In genomic region chr14:11573710-11574109, GRCm38 (mm10) we compare ENCODE assay signal across 28 mouse cellular contexts. TPM values are rescaled to one million over a fixed set of nuclear protein-coding genes. Genes with fewer than 3 reads are reported as not detected.
DNase-seq lines count a peak whose midpoint lies in the region; ATAC-seq and TF ChIP-seq lines count a peak whose summit lies in the region.
"Had no signal": no experiment of that assay in that cellular context is flagged by ENCODE, and none has a peak within 500 bp of the region (broad histone marks: within the 10 kb centered on the region; RNA-seq: fewer than 3 reads in every experiment).

No protein-coding gene starts in this region.

- no peaks in the 10 kb centered on the region for H3K27me3 ChIP-seq in heart, adult 2 months (ENCODE audit: control insufficient read depth, insufficient read depth, low read length)
- no peaks in the 10 kb centered on the region for H3K27me3 ChIP-seq in liver, adult 2 months (ENCODE audit: control insufficient read depth, insufficient read depth, low read length)
- no peaks in the 10 kb centered on the region for H3K27me3 ChIP-seq in liver, postnatal 0 days (ENCODE audit: insufficient read depth, low read length)
- H3K27me3 ChIP-seq: CH12.LX; embryonic facial prominence, embryonic 13.5 days; embryonic facial prominence, embryonic 15.5 days; forebrain, embryonic 12.5 days had no signal

- no peak for ATAC-seq in liver, postnatal 0 days
- ATAC-seq: CD4-positive, CD25-positive, alpha-beta regulatory T cell, adult 4 months; forebrain, embryonic 14.5 days; forebrain, embryonic 16.5 days had no signal

- WGBS in heart, adult 2 months: 45% methylated on average over 5 of the region's 5 CpGs
- WGBS in liver, adult 2 months: 15% methylated on average over 5 of the region's 5 CpGs
- WGBS in liver, postnatal 0 days (ENCODE audit: insufficient replicate concordance): 59% methylated on average over 5 of the region's 5 CpGs

- no peak for TF ChIP-seq CTCF in heart, adult 2 months (IDR thresholded peaks at IDR 0.05)
- TF ChIP-seq CTCF in liver, adult 2 months (IDR thresholded peaks at IDR 0.05; ENCODE audit: low read depth, low read length): no peak
- TF ChIP-seq CTCF in liver, postnatal 0 days (IDR thresholded peaks at IDR 0.05; ENCODE audit: low read depth): no peak

- no peak for TF ChIP-seq EP300 in heart, adult 2 months (IDR thresholded peaks at IDR 0.05; ENCODE audit: insufficient read depth, low read depth, low read length)
- TF ChIP-seq EP300 in liver, postnatal 0 days (IDR thresholded peaks at IDR 0.05; ENCODE audit: low read depth): no peak

- no peak for TF ChIP-seq POLR2A in heart, adult 2 months (IDR thresholded peaks at IDR 0.05; ENCODE audit: insufficient read depth, low read depth, low read length)
- no peak for TF ChIP-seq POLR2A in liver, adult 2 months (IDR thresholded peaks at IDR 0.05; ENCODE audit: extremely low read depth, insufficient read depth, low read length)

- no peak overlapping the region for H3K4me2 ChIP-seq in liver, postnatal 0 days (ENCODE audit: low read depth, low read length)
- H3K4me2 ChIP-seq: embryonic facial prominence, embryonic 13.5 days; embryonic facial prominence, embryonic 15.5 days; forebrain, embryonic 12.5 days had no signal

- no peaks in the 10 kb centered on the region for H3K9me3 ChIP-seq in liver, postnatal 0 days (ENCODE audit: low read length)
- H3K9me3 ChIP-seq: embryonic facial prominence, embryonic 13.5 days; embryonic facial prominence, embryonic 15.5 days; forebrain, embryonic 10.5 days; forebrain, embryonic 12.5 days had no signal

- peaks cover 4% of the 10 kb centered on the region; the same call in 1 of the 2 replicates for H3K36me3 ChIP-seq in heart, adult 2 months (ENCODE audit: control insufficient read depth, insufficient read depth, low read length)
- no peaks in the 10 kb centered on the region for H3K36me3 ChIP-seq in liver, adult 2 months (ENCODE audit: control insufficient read depth, insufficient read depth, low read length)
- no peaks in the 10 kb centered on the region for H3K36me3 ChIP-seq in liver, postnatal 0 days (replicated peaks; ENCODE audit: insufficient read depth, low read length)
- H3K36me3 ChIP-seq: embryonic facial prominence, embryonic 13.5 days; embryonic facial prominence, embryonic 15.5 days; forebrain, embryonic 10.5 days; forebrain, embryonic 12.5 days; G1E had no signal

- H3K4me3 ChIP-seq in heart, adult 2 months: 0 out of 2 replicates have a peak overlapping the region, but pooled peaks have one; percentile 9
- H3K4me3 ChIP-seq in liver, adult 2 months (ENCODE audit: insufficient read depth, low read depth, low read length): no peak overlapping the region
- no peak overlapping the region for H3K4me3 ChIP-seq in liver, postnatal 0 days (ENCODE audit: low read depth, low read length)
- H3K4me3 ChIP-seq: embryonic facial prominence, embryonic 13.5 days; embryonic facial prominence, embryonic 15.5 days; erythroblast, embryonic 14.5 days; forebrain, embryonic 10.5 days; forebrain, embryonic 12.5 days had no signal

- H3K9ac ChIP-seq in heart, adult 2 months (ENCODE audit: low read depth, low read length): no peak overlapping the region
- H3K9ac ChIP-seq in liver, adult 2 months (ENCODE audit: low read depth, low read length): no peak overlapping the region
- no peak overlapping the region for H3K9ac ChIP-seq in liver, postnatal 0 days (replicated peaks)
- H3K9ac ChIP-seq: embryonic facial prominence, embryonic 13.5 days; embryonic facial prominence, embryonic 15.5 days; forebrain, embryonic 12.5 days had no signal

- H3K79me2 ChIP-seq in heart, adult 2 months (replicated peaks; ENCODE audit: control insufficient read depth, insufficient read depth, low read length): peaks cover 5% of the 10 kb centered on the region
- H3K79me2 ChIP-seq in liver, adult 2 months (ENCODE audit: control insufficient read depth, insufficient read depth, low read length): peaks cover 21% of the 10 kb centered on the region

- intact Hi-C loops in gastrocnemius, postnatal 14 days (cut with DNase I; ENCODE audit: low total_unique reads): no loop called here
- intact Hi-C loops in heart, adult 2 months (cut with DNase I): no loop called here
- intact Hi-C loops in heart, postnatal 14 days (cut with DNase I): no loop called here

- DNase-seq in gastrocnemius, adult 18-20 months (ENCODE audit: low spot score): peak; percentile 53
- DNase-seq in gastrocnemius, postnatal 14 days: no peak
- no peak for DNase-seq in heart, adult 2 months
- DNase-seq in heart, postnatal 14 days: no peak
- DNase-seq in liver, adult 2 months (ENCODE audit: extremely low read depth, low read depth, low spot score): peak; percentile 67
- DNase-seq in liver, postnatal 0 days: no peak
- DNase-seq: adrenal gland, adult 2 months; adrenal gland, postnatal 10 days; adrenal gland, postnatal 25 days; B cell, adult 2 months; cerebellum, adult 11 months; cerebellum, adult 18-20 months; cerebellum, adult 8-10 months; cerebellum, adult 9-11 months; cerebellum, postnatal 14 days; cerebellum, postnatal 36 days; embryo, embryonic 11 days had no signal

- H3K27ac ChIP-seq in heart, adult 2 months: peak overlapping the region; percentile 7; the same call in 1 of the 2 replicates
- H3K27ac ChIP-seq in liver, adult 2 months (replicated peaks; ENCODE audit: insufficient read depth, low read depth, low read length): no peak overlapping the region
- no peak overlapping the region for H3K27ac ChIP-seq in liver, postnatal 0 days (ENCODE audit: low read depth)
- H3K27ac ChIP-seq: embryonic facial prominence, embryonic 13.5 days; embryonic facial prominence, embryonic 15.5 days; forebrain, embryonic 10.5 days; forebrain, embryonic 12.5 days had no signal

- peaks cover 28% of the 10 kb centered on the region for H3K4me1 ChIP-seq in heart, adult 2 months (ENCODE audit: control insufficient read depth, insufficient read depth, low read length)
- H3K4me1 ChIP-seq in liver, adult 2 months (ENCODE audit: control insufficient read depth, insufficient read depth, low read length): peaks cover 32% of the 10 kb centered on the region
- peaks cover 8% of the 10 kb centered on the region for H3K4me1 ChIP-seq in liver, postnatal 0 days (ENCODE audit: insufficient read depth)

RNA-seq across cellular contexts. Expression of gene Ptprg, which starts 20.4 kb away (rescaled TPM):
- total RNA-seq in gastrocnemius, adult 18-20 months (2021): 10 to 100 TPM; 18.4 to 21.3 TPM
- 10 to 100 TPM; 31.2 to 34.5 TPM for total RNA-seq in gastrocnemius, postnatal 14 days (2021)
- total RNA-seq in heart, adult 2 months (2021): 10 to 100 TPM; 54.0 to 57.1 TPM
- 25.1 and 44.0 TPM in 2 replicates for polyA plus RNA-seq in heart, adult 2 months (2012; rRNA removed)
- total RNA-seq in heart, postnatal 14 days (2021): 10 to 100 TPM; 71.4 to 72.3 TPM
- 19.9 and 21.4 TPM in 2 replicates for total RNA-seq in liver, adult 2 months (2014; rRNA removed)
- polyA plus RNA-seq in liver, adult 2 months (2012; rRNA removed): 12.4 and 17.4 TPM in 2 replicates
- 1.7 and 2.7 TPM in 2 replicates for polyA plus RNA-seq in liver, postnatal 0 days (2015; fragmentation: Nextera tagmentation; extraction: Ambion mirVana)
- total RNA-seq: common myeloid progenitor, adult 5-6 weeks had no signal
- polyA plus RNA-seq: CD4-positive, CD25-positive, alpha-beta regulatory T cell, adult 4 months; erythroblast, embryonic 14.5 days; G1E had no signal

Comparison
In these comparisons a context has a peak if more than half of its experiments do, and no peak if none do; other contexts are left out.
1. DNase-seq: peak in gastrocnemius, adult 18-20 months (single experiment) and liver, adult 2 months (single experiment); none in gastrocnemius, postnatal 14 days (single experiment), heart, adult 2 months (0 of 2), heart, postnatal 14 days (0 of 2) and liver, postnatal 0 days (single experiment).